Mouse (Mus musculus) testis, adult 2 months (tissue): Measurements from ENCODE around the gene Tmem178b.

Experiments used
- CTCF ChIP-seq: fragments of 200-500 bp; IDR thresholded peaks from 2 replicates; pipeline ENCODE4 v1.5.1; 2012; ENCODE audit warnings: low read depth, mild to moderate bottlenecking, inconsistent platforms, low read length, moderate library complexity; ENCODE audit not compliant: control insufficient read depth, insufficient read depth, insufficient replicate concordance
- POLR2A ChIP-seq: fragments of 200-500 bp; IDR thresholded peaks from 2 replicates; pipeline ENCODE4 v1.6.1; 2012; ENCODE audit warnings: low read depth, mild to moderate bottlenecking, inconsistent platforms, low read length, moderate library complexity; ENCODE audit not compliant: control insufficient read depth

DNA sequence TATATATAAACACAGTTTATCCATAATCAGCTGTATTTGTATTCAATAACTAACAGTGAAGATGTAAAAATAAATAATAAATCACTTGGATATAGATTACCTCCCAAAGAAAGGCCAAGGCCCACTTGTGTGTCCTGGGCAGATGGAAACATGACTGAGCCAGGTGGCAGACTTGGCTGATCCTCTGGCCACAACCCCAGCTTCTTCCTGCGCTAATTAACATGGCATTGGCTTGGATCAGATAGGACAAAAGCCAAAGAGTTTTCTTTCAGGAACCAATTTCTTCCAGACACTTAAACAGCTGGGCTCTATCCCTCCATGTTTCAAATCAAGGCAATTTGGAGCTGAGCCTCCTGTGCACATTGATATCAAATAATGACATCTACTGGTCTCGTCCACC lies 355.9 kb downstream of the Tmem178b start:
- TF ChIP-seq CTCF (no peak), POLR2A (no peak)
